Mouse (Mus musculus) stomach, embryonic 16.5 days (tissue): ENCODE results near the gene Chrnd. TPM values are rescaled to one million over a fixed set of nuclear protein-coding genes. Genes with fewer than 3 reads are reported as not detected.

Source experiments
- ATAC-seq: fragments of 200-750 bp; cut with Nextera tagmentation; 2 replicates; pipeline ENCODE4 v1.8.0; 2017; ENCODE audit warnings: moderate number of reproducible peaks, moderate TSS enrichment; ENCODE audit not compliant: insufficient read depth, low FRiP score
- H3K27ac ChIP-seq: fragments of 300-500 bp; sonication (generic); 2 replicates; pipeline ENCODE4 v1.5.1; 2014; ENCODE audit warnings: low read length
- H3K27me3 ChIP-seq: fragments of 300-500 bp; sonication (generic); 2 replicates; pipeline ENCODE4 v1.6.1; 2014; ENCODE audit warnings: low read length, control low read depth, mixed read lengths; ENCODE audit not compliant: control insufficient read depth, insufficient read depth
- H3K36me3 ChIP-seq: fragments of 300-500 bp; sonication (generic); 2 replicates; pipeline ENCODE4 v1.6.1; 2014; ENCODE audit warnings: low read length; ENCODE audit not compliant: control insufficient read depth, insufficient read depth
- H3K4me1 ChIP-seq: fragments of 300-500 bp; sonication (generic); 2 replicates; pipeline ENCODE4 v1.6.1; 2014; ENCODE audit warnings: low read length, control low read depth, mixed read lengths; ENCODE audit not compliant: control insufficient read depth, insufficient read depth
- H3K4me2 ChIP-seq: fragments of 300-500 bp; sonication (generic); 2 replicates; pipeline ENCODE4 v1.6.1; 2014; ENCODE audit warnings: low read depth, low read length, mixed read lengths
- H3K4me3 ChIP-seq: fragments of 300-500 bp; sonication (generic); replicated peaks from 2 replicates; pipeline ENCODE4 v1.5.1; 2014; ENCODE audit warnings: mild to moderate bottlenecking, low read length
- H3K9ac ChIP-seq: fragments of 300-500 bp; sonication (generic); 2 replicates; pipeline ENCODE4 v1.6.1; 2014; ENCODE audit warnings: low read length
- H3K9me3 ChIP-seq: fragments of 300-500 bp; sonication (generic); replicated peaks from 2 replicates; pipeline ENCODE4 v1.6.1; 2016; ENCODE audit warnings: low read length, control low read depth; ENCODE audit not compliant: control insufficient read depth
- WGBS: fragments of 180-500 bp; shearing (Covaris S2); extraction: QIAGEN DNeasy Blood & Tissue Kit; methylation state at CpG from one replicate; pipeline ENCODE4 v1.1.7; 2014; 5-methylcytosine and 5-hydroxymethylcytosine counted together
- polyA plus RNA-seq: library from polyadenylated mRNA; unstranded; fragments of >200 nt; fragmentation: Nextera tagmentation; extraction: Ambion mirVana; gene quantifications from 2 replicates; pipeline ENCODE4 v1.2.1, GENCODE M21; 2015

The Chrnd gene
- polyA plus RNA-seq, 1 experiment from 2014 or later: 2.0 TPM

DNA sequence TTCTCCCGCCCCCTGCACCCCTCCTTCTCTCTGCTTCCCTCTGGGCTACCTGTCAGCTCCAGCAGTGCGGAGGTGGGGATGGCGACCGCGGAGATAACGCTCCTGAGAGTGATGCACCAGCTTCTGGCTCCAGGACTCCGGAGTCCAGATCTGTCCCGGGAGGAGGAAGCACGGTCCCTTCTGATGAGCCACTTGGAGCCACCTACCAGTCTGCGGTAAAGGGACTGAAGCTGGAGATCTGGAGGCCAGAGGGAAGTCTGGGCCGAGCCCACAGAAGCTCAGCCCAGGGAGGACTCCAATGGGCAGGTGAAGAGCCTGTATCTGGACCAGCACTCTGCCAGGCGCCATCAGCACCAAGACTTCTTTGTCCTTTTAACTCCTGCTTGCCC is 34.2 kb upstream of the Chrnd start, which contains the start of gene Ecel1:
Gene Ecel1 (minus strand): TSS at position 323 of the 389 bp plus-strand sequence.
- H3K4me2 ChIP-seq: peak within 1 kb of the TSS; percentile 52
- peaks cover 76% of the 10 kb centered on the region for H3K27me3 ChIP-seq
- H3K4me3 ChIP-seq: peak within 1 kb of the TSS; percentile 38
- ATAC-seq: no peak
- H3K4me1 ChIP-seq: no peaks in the 10 kb centered on the region; the same call in 1 of the 2 replicates
- WGBS: 2% methylated on average over 12 of the region's 12 CpGs
- no peak within 1 kb of the TSS for H3K27ac ChIP-seq
- no peaks in the 10 kb centered on the region for H3K9me3 ChIP-seq
- H3K9ac ChIP-seq: no peak within 1 kb of the TSS
- no peaks in the 10 kb centered on the region for H3K36me3 ChIP-seq

DNA sequence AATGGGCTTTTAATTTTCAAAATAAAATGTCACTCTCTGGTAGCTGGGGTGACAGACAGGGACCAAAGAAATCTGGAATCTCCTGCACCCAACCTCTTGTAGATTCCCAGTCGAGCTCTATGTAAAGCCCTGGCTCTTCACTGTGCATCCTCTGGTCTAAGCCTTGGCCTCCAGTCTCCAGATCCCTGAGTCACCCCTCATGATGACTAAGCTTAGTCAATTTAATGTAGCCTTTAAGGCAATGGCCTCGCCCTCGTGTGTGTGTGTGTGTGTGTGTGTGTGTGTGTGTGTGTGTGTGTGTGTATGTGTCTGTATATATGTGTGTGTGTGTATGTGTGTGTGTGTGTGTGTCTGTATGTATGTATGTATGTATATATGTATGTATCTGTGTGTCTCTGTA is 31.0 kb upstream of the Chrnd start:
- no peak overlapping the region for H3K27ac ChIP-seq
- H3K4me2 ChIP-seq: no peak overlapping the region
- H3K4me1 ChIP-seq: no peaks in the 10 kb centered on the region; the same call in 1 of the 2 replicates
- no peaks in the 10 kb centered on the region for H3K9me3 ChIP-seq
- no peak for ATAC-seq
- H3K36me3 ChIP-seq: no peaks in the 10 kb centered on the region
- no peak overlapping the region for H3K4me3 ChIP-seq
- H3K9ac ChIP-seq: no peak overlapping the region
- WGBS: 82% methylated on average over 3 of the region's 3 CpGs
- peaks cover 47% of the 10 kb centered on the region for H3K27me3 ChIP-seq

DNA sequence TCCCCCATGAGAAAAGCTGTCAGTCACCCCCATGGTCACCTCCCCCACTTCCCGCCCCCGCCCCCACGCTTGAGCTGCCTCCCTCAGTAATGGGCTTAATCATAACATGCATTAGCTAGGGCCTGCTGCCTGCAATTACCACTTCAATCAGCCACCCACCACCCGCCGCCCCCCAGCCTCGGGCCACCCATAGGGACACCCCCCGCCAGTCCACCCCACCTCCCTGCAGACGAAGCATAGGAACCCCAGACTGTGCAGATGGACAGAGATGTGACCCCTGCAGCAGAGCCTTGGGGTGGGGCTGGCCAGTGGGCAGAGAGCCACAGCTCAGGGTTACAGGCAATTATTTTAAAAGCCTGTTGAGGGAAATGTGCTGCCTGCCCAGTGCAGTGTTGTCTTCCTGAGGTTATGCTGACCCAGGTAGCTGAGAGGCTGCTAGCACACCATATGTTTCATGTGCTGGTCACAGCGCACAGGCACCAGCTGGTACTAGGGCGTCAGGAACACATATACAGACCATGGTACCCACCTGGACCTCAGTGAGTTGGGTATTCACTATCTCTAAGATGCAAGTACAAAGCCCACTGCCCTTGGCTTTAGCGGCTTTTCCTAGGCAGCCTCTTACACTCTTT is 26.1 kb upstream of the Chrnd start:
- WGBS: 21% methylated on average over 11 of the region's 11 CpGs

DNA sequence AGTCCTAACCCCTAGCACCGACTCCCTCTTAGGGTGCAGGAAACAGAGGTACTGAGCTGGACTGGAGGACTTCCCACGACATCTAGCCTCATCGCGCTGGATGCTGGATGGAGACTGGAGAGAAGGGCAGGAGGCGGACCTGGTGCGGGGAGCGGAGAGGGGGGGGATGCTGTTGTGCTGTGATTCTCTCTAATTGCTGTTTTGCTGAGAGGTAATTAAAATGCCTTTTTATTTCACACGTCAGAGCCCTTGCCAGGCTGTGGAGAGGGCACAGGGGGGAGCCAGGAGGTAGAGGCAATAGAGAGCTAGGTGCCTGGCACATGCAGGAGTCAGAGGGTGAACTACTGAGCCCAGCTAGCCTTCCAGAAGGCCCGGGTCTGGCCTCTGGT is 25.6 kb upstream of the Chrnd start:
- Histone ChIP-seq H3K27ac (no peak overlapping the region), H3K9ac (no peak overlapping the region), H3K36me3 (no peaks in the 10 kb centered on the region), H3K4me1 (no peaks in the 10 kb centered on the region), H3K27me3 (peaks cover 11% of the 10 kb centered on the region), H3K4me3 (no peak overlapping the region), H3K9me3 (no peaks in the 10 kb centered on the region), H3K4me2 (no peak overlapping the region)
- WGBS: 53% methylated on average over 9 of the region's 9 CpGs
- no peak for ATAC-seq

More for the DNA sequence above, 26.1 kb upstream of the Chrnd start:
- no peak overlapping the region for H3K4me3 ChIP-seq
- H3K4me1 ChIP-seq: no peaks in the 10 kb centered on the region
- H3K9me3 ChIP-seq: no peaks in the 10 kb centered on the region
- no peak overlapping the region for H3K27ac ChIP-seq
- H3K36me3 ChIP-seq: no peaks in the 10 kb centered on the region
- peaks cover 10% of the 10 kb centered on the region for H3K27me3 ChIP-seq
- ATAC-seq: no peak
- H3K9ac ChIP-seq: no peak overlapping the region
- H3K4me2 ChIP-seq: no peak overlapping the region

DNA sequence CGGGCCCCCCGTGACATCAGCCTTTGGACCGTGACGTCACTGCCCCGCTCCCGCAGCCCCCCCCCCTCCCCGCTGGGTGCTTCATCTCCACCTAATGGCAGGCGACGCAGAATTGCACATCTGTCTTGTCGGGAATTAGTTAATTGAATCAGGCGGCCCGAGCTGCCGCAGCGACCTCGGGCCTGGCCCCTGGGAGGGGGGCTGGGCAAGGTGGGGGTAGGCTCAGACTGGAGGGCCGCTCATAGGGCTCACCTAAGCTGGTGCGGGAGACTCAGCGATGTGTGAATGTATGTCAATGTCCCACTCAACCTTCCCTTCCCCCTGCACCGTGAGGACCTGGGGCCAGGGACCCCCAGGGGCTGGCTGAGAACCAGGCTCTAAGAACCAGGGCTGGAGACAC is 19.9 kb upstream of the Chrnd start:
- no peak for ATAC-seq
- H3K27ac ChIP-seq: no peak overlapping the region
- H3K4me2 ChIP-seq: no peak overlapping the region
- no peaks in the 10 kb centered on the region for H3K9me3 ChIP-seq
- WGBS: 13% methylated on average over 18 of the region's 19 CpGs
- no peak overlapping the region for H3K9ac ChIP-seq
- no peak overlapping the region for H3K4me3 ChIP-seq
- H3K4me1 ChIP-seq: peaks cover 4% of the 10 kb centered on the region; the same call in 1 of the 2 replicates
- H3K27me3 ChIP-seq: peaks cover 16% of the 10 kb centered on the region
- no peaks in the 10 kb centered on the region for H3K36me3 ChIP-seq

DNA sequence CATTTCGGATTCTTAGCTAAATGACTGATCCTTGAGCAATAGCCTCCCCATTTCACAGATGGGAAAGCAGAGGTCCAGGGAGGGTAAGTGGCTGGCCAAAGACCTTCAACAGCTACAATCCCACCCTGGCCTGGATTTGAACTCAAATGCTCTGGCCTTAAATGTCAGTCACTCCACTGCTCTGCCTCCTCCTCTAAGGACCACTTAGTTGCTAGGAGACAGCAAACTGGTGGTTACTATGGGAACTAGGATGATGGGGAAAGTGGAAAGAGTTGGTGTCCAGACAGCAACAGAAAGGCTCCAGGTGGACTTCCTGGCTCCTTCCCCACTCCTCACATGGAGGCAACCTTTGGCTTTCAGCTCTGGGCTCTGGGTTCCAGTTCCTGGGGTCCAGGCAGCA is 19.1 kb upstream of the Chrnd start:
- Histone ChIP-seq H3K27me3 (peaks cover 16% of the 10 kb centered on the region), H3K36me3 (no peaks in the 10 kb centered on the region), H3K4me3 (no peak overlapping the region), H3K4me1 (peaks cover 11% of the 10 kb centered on the region), H3K27ac (no peak overlapping the region), H3K9me3 (no peaks in the 10 kb centered on the region), H3K9ac (no peak overlapping the region), H3K4me2 (no peak overlapping the region)
- no peak for ATAC-seq
- 84% methylated on average over 1 of the region's 1 CpGs for WGBS

DNA sequence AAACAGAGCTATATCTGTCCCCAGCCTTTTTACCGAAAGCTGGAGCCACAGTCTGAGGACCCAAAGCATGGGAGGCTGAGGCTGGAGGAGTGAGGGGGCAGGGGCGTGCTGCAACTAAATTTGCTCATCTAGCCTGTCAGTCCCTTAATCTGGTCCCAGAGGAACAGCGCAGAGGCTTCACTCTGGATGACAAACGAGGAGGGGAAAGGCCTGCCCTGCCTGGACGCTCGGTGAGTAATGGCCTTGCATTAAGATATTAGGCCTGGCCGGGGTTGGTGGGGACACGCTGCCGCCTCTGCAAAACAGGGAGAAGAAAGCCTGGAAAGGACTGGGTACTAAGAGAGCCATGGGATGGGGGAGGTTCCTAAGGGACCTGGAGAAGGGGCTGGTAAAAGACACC is 18.1 kb upstream of the Chrnd start:
- Histone ChIP-seq H3K4me3 (no peak overlapping the region), H3K27ac (no peak overlapping the region), H3K4me1 (peaks cover 11% of the 10 kb centered on the region), H3K36me3 (no peaks in the 10 kb centered on the region), H3K9ac (no peak overlapping the region), H3K9me3 (no peaks in the 10 kb centered on the region), H3K4me2 (no peak overlapping the region), H3K27me3 (peaks cover 16% of the 10 kb centered on the region)
- 38% methylated on average over 9 of the region's 9 CpGs for WGBS
- no peak for ATAC-seq

DNA sequence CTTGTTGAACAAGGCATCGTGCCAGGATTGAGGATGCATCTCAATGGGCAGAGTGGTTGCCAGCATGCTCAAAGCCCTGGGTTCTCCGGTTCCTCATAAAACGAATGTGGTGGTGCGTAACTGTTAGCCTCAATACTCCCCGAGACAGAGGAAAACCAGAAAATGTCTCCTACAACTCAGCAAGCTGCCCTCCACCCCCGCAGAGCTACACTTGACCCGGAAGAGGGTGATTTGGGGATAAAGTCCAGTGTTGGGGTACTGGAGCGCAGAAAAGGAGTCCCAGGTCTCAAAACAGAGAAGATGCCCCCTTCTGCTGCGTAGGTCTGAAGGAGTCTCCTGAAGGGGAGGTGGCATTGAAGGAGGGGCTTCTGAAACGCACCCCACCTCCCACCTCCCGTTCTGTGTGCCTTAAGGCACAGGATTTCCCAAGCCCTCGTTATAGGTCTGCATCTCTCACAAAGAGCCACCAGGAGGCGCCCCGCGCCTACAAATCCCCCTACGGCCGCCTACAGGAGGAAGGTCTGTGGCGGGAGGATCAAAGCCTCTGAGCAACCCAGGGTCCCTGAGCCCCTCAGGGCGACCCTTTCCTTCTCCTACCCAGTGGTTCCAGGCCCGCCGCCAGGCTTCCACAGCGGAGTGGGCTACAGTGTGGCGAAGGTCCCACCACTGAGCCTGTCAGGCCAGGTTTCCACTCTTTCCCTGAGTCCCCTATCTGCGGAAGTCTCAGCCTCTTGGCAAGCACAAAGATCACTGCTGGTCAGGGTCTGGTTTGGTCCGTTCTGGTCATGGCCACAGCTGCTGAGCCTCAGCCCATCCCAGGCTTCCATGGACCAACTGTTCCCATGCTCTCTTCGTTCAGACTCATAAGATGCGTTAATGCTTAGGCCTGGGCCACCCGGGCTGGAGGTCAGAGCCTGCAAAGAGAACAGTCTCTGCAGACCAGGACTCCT is 16.1 kb upstream of the Chrnd start:
- Histone ChIP-seq H3K4me3 (no peak overlapping the region), H3K27me3 (peaks cover 16% of the 10 kb centered on the region; the same call in 1 of the 2 replicates), H3K27ac (no peak overlapping the region), H3K4me2 (no peak overlapping the region), H3K36me3 (no peaks in the 10 kb centered on the region), H3K4me1 (peaks cover 11% of the 10 kb centered on the region), H3K9me3 (no peaks in the 10 kb centered on the region), H3K9ac (0 out of 2 replicates have a peak overlapping the region, but pooled peaks have one; percentile 11)
- 27% methylated on average over 28 of the region's 28 CpGs for WGBS
- no peak for ATAC-seq

DNA sequence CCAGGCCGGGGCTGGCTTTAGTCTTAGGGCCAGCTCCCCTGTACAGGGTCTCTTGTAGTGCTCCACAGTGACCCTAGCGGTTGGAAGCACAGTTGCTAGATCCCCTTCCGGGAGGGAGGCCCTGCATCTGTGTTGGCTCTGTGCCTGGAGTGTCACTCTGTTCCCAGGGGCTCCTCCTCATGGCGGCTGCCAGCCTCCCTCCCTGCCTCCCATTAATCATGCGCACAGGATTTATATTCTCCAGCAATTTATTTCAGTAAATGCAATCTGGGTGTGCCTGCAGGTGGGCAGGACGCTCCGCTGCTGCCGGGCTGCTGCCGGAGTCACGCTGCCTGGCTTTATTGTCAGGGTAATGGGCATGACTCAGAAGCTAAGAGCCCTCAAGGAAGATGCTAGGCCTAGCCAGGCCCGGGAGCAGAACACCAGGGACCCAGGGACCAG is 14.5 kb upstream of the Chrnd start:
- Histone ChIP-seq H3K27me3 (0 out of 2 replicates have a peak, but pooled peaks cover 6% of the 10 kb centered on the region), H3K9me3 (no peaks in the 10 kb centered on the region), H3K27ac (no peak overlapping the region), H3K4me3 (no peak overlapping the region), H3K36me3 (no peaks in the 10 kb centered on the region), H3K9ac (no peak overlapping the region), H3K4me1 (peaks cover 7% of the 10 kb centered on the region), H3K4me2 (no peak overlapping the region)
- 10% methylated on average over 11 of the region's 11 CpGs for WGBS
- ATAC-seq: peak; percentile 83
